Mouse (Mus musculus) testis, adult 2 months (tissue): Measurements from ENCODE around the gene Rnf24.

Experiments
- CTCF ChIP-seq: fragments of 200-500 bp; IDR thresholded peaks from 2 replicates; pipeline ENCODE4 v1.5.1; 2012; ENCODE audit warnings: low read depth, mild to moderate bottlenecking, inconsistent platforms, low read length, moderate library complexity; ENCODE audit not compliant: control insufficient read depth, insufficient read depth, insufficient replicate concordance
- POLR2A ChIP-seq: fragments of 200-500 bp; IDR thresholded peaks from 2 replicates; pipeline ENCODE4 v1.6.1; 2012; ENCODE audit warnings: low read depth, mild to moderate bottlenecking, inconsistent platforms, low read length, moderate library complexity; ENCODE audit not compliant: control insufficient read depth

DNA sequence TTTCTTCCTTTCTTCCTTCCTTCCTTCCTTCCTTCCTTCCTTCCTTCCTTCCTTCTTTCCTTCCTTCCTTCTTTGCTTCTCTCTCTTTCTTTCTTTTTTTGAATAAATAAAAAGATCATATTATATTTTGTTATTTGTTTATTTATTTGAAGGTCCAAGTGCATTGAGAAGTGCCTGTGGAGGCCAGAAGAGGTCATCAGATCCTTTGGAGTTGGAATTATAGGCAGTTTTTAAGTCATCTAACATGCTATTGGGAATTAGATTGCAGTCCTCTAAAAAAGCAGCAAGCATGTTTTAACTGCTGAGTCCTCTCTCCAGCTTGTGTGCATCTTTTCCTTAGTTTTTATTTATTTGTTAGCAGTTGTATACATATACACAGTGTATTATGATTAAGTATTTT, 5.8 kb upstream of the Rnf24 start:
- TF ChIP-seq POLR2A (no peak), CTCF (no peak)
